In genomic region chr11:88414157-88414870, GRCm38 (mm10) we compare ENCODE assay signal across 11 mouse cellular contexts.
DNase-seq lines count a peak whose midpoint lies in the region; ATAC-seq lines count a peak whose summit lies in the region.
"Had no signal": no experiment of that assay in that cellular context is flagged by ENCODE, and none has a peak within 500 bp of the region (broad histone marks: within the 10 kb centered on the region; RNA-seq: fewer than 3 reads in every experiment).

No protein-coding gene starts in this region.

- H3K9me3 ChIP-seq in forebrain, embryonic 14.5 days (replicated peaks; ENCODE audit: control insufficient read depth, low read length): no peaks in the 10 kb centered on the region
- H3K9me3 ChIP-seq in midbrain, embryonic 12.5 days: no peaks in the 10 kb centered on the region
- H3K9me3 ChIP-seq: G1E; intestine, embryonic 15.5 days had no signal

- no peaks in the 10 kb centered on the region for H3K36me3 ChIP-seq in forebrain, embryonic 14.5 days (ENCODE audit: control insufficient read depth, insufficient read depth, low read length)
- H3K36me3 ChIP-seq in midbrain, embryonic 12.5 days: peaks cover 19% of the 10 kb centered on the region
- H3K36me3 ChIP-seq: intestine, embryonic 15.5 days had no signal

- H3K27ac ChIP-seq in forebrain, embryonic 14.5 days (ENCODE audit: low read depth, low read length): 0 out of 2 replicates have a peak overlapping the region, but pooled peaks have one; percentile 22
- peak overlapping the region; percentile 81 for H3K27ac ChIP-seq in midbrain, embryonic 12.5 days (replicated peaks)
- H3K27ac ChIP-seq: intestine, embryonic 15.5 days had no signal

- H3K4me2 ChIP-seq in forebrain, embryonic 14.5 days (ENCODE audit: low read length): no peak overlapping the region
- H3K4me2 ChIP-seq in midbrain, embryonic 12.5 days (replicated peaks): no peak overlapping the region
- H3K4me2 ChIP-seq: intestine, embryonic 15.5 days had no signal

- peak; percentile 67 for ATAC-seq in forebrain, embryonic 14.5 days
- ATAC-seq in midbrain, embryonic 12.5 days (ENCODE audit: low FRiP score, low read depth): peak; percentile 74
- ATAC-seq: intestine, embryonic 15.5 days had no signal

- DNase-seq in kidney, postnatal 10 days: peak; percentile 38
- no peak for DNase-seq in kidney, postnatal 14 days
- DNase-seq in cerebellum, adult 18-20 months: peak; percentile 58 to 75
- DNase-seq in forebrain, embryonic 14.5 days (ENCODE audit: low spot score): peak; percentile 76
- DNase-seq in urinary bladder, postnatal 25 days (ENCODE audit: low spot score): no peak
- no peak for DNase-seq in B cell, adult 2 months
- DNase-seq in right cerebral cortex, postnatal 4 days: no peak

- H3K4me1 ChIP-seq in forebrain, embryonic 14.5 days (ENCODE audit: control insufficient read depth, insufficient read depth, low read length): peaks cover 12% of the 10 kb centered on the region
- H3K4me1 ChIP-seq in midbrain, embryonic 12.5 days: peaks cover 52% of the 10 kb centered on the region

- no peak overlapping the region for H3K9ac ChIP-seq in forebrain, embryonic 14.5 days (ENCODE audit: low read length)
- H3K9ac ChIP-seq in midbrain, embryonic 12.5 days (replicated peaks): 0 out of 2 replicates have a peak overlapping the region, but pooled peaks have one; percentile 7
- H3K9ac ChIP-seq: intestine, embryonic 15.5 days had no signal

- H3K4me3 ChIP-seq in forebrain, embryonic 14.5 days (ENCODE audit: low read depth, low read length): no peak overlapping the region
- no peak overlapping the region for H3K4me3 ChIP-seq in midbrain, embryonic 12.5 days
- H3K4me3 ChIP-seq: erythroblast, embryonic 14.5 days; intestine, embryonic 15.5 days had no signal

- WGBS in forebrain, embryonic 14.5 days: 23% methylated on average over 18 of the region's 18 CpGs
- 30% methylated on average over 18 of the region's 18 CpGs for WGBS in midbrain, embryonic 12.5 days

- H3K27me3 ChIP-seq in forebrain, embryonic 14.5 days (replicated peaks; ENCODE audit: control insufficient read depth, insufficient read depth, low read length): no peaks in the 10 kb centered on the region
- H3K27me3 ChIP-seq in midbrain, embryonic 12.5 days: no peaks in the 10 kb centered on the region
- H3K27me3 ChIP-seq: intestine, embryonic 15.5 days had no signal

Comparison
In these comparisons a context has a peak if more than half of its experiments do, and no peak if none do; other contexts are left out.
1. DNase-seq: peak in kidney, postnatal 10 days (single experiment), cerebellum, adult 18-20 months (2 of 2) and forebrain, embryonic 14.5 days (single experiment); none in kidney, postnatal 14 days (single experiment), urinary bladder, postnatal 25 days (single experiment), B cell, adult 2 months (0 of 2) and right cerebral cortex, postnatal 4 days (single experiment).